Mouse (Mus musculus): Measurements from ENCODE around the gene Slc5a5. TPM values are rescaled to one million over a fixed set of nuclear protein-coding genes. Genes with fewer than 3 reads are reported as not detected.

Gene Slc5a5
- polyA plus RNA-seq, 1 experiment from 2014 or later, result 0.20 TPM

DNA sequence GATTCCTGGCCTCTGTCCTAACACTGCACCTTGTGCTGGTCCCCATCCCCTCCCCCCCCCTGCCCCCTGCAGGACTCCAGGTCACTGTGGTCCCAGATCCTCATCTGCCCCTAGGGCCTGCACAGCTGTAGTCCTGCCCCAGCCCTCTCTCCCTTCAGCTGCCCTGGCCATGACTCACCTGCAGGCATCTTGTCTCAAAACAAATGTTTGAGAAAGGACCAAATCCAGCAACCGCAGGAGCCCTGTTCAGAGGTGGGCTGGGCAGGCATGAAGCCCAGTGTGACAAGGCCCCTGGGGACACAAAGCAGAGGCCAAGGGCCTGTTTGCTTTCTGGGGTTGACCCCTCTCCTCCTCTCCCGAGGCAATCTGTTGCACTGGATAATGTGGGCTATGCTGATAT lies 14.4 kb downstream of the Slc5a5 start:
- H3K4me2 ChIP-seq (replicated peaks; ENCODE audit: low read depth), result no peak overlapping the region
- H3K4me1 ChIP-seq (replicated peaks; ENCODE audit: control insufficient read depth, insufficient read depth, low read length), result no peaks in the 10 kb centered on the region
- no peaks in the 10 kb centered on the region for H3K36me3 ChIP-seq (ENCODE audit: control insufficient read depth, insufficient read depth)
- H3K27ac ChIP-seq (ENCODE audit: low read depth, low read length), result no peak overlapping the region
- 36% methylated on average over 2 of the region's 2 CpGs for WGBS
- no peak overlapping the region for H3K4me3 ChIP-seq (ENCODE audit: low read depth, low read length)
- ATAC-seq, result no peak
- no peaks in the 10 kb centered on the region for H3K9me3 ChIP-seq (ENCODE audit: control insufficient read depth)
- H3K27me3 ChIP-seq (replicated peaks; ENCODE audit: control insufficient read depth, insufficient read depth, low read length), result no peaks in the 10 kb centered on the region
- TF ChIP-seq CTCF (IDR thresholded peaks at IDR 0.05; ENCODE audit: low read depth), result no peak
- no peak overlapping the region for H3K9ac ChIP-seq (ENCODE audit: low read depth, low read length)

DNA sequence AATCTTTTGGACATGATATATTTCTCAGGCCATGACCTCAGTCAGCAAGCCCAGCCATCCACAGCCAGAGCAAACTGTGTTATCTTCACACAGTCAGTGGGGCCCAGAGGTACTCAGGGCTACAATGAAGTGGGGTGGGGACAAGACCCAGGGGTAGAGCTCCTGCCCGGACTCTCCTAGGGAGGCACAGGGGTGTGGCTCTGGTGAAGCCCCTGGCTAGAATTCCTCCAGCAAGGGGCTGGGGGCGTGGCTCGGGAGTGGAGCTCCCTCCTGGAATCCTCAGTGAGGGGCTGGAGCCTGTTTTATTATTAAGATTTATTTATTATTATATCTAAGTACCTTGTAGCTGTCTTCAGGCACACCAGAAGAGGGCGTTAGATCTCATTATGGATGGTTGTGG lies 16.2 kb downstream of the Slc5a5 start:
- H3K9me3 ChIP-seq (ENCODE audit: control insufficient read depth), result no peaks in the 10 kb centered on the region
- no peak for TF ChIP-seq CTCF (IDR thresholded peaks at IDR 0.05; ENCODE audit: low read depth)
- H3K36me3 ChIP-seq (ENCODE audit: control insufficient read depth, insufficient read depth), result no peaks in the 10 kb centered on the region
- no peak for ATAC-seq
- no peaks in the 10 kb centered on the region for H3K4me1 ChIP-seq (replicated peaks; ENCODE audit: control insufficient read depth, insufficient read depth, low read length)
- no peak overlapping the region for H3K4me2 ChIP-seq (replicated peaks; ENCODE audit: low read depth)
- no peak overlapping the region for H3K4me3 ChIP-seq (ENCODE audit: low read depth, low read length)
- no peaks in the 10 kb centered on the region for H3K27me3 ChIP-seq (replicated peaks; ENCODE audit: control insufficient read depth, insufficient read depth, low read length)
- 30% methylated on average over 4 of the region's 4 CpGs for WGBS
- H3K27ac ChIP-seq (ENCODE audit: low read depth, low read length), result no peak overlapping the region
- H3K9ac ChIP-seq (ENCODE audit: low read depth, low read length), result no peak overlapping the region

DNA sequence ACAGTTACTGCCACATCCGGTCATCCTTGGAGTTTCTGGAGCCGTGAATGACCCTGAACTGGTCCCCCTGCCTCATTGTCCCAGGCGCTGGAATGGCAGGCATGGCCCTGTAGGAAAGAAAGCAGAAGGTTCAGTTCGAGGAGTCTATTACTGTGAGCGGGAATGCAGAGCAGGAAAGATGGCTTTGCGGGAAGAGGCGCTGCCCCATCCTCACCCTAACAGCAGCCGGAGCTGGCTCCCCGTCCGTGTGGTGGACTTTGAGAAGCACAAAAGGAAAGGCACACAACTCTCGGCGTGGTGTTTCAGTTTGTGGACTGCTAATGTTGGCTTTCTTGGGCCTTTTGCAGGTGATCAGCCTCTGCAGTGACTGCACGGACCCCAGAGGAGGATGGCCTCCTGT lies 18.1 kb downstream of the Slc5a5 start:
- 94% methylated on average over 13 of the region's 13 CpGs for WGBS
- Histone ChIP-seq H3K4me2 (replicated peaks; ENCODE audit: low read depth) (no peak overlapping the region), H3K9ac (ENCODE audit: low read depth, low read length) (no peak overlapping the region), H3K36me3 (ENCODE audit: control insufficient read depth, insufficient read depth) (no peaks in the 10 kb centered on the region), H3K9me3 (ENCODE audit: control insufficient read depth) (no peaks in the 10 kb centered on the region), H3K4me3 (ENCODE audit: low read depth, low read length) (no peak overlapping the region), H3K27me3 (replicated peaks; ENCODE audit: control insufficient read depth, insufficient read depth, low read length) (no peaks in the 10 kb centered on the region), H3K4me1 (replicated peaks; ENCODE audit: control insufficient read depth, insufficient read depth, low read length) (no peaks in the 10 kb centered on the region), H3K27ac (ENCODE audit: low read depth, low read length) (no peak overlapping the region)
- ATAC-seq, result no peak
- TF ChIP-seq CTCF (IDR thresholded peaks at IDR 0.05; ENCODE audit: low read depth), result no peak

DNA sequence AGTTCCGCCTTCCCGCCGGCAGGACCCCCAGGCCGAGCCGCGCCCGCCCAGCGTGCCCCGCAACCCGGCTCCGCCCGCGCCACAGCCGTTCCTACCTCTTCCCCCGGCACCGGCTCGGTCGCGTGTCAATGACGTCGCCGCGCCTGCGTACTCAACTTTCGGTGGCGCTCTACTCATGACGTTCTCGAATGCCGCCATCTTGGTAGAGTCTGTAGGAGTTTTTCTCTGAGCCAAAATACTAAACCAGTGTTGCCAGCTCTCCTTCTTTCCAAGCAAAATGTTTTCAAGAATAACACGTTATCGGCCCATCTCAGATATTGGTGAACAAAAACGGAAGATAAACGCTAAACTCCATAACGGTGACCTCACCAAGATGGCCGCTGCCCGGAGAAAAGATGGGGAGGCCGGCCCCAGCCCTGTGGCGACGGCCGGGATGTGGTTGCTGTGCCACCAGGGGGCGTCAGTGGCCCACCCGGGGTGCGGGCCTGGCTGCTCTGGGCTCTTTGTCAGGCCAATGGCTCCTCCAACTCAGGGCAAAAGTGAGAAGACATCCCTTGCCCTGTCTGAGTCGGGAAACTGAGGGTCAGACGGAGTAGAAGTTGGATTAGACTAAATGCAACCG lies 19.1 kb downstream of the Slc5a5 start, which contains the start of gene Ccdc124:
TSS of gene Ccdc124 (minus strand) at position 572 of the 622 bp plus-strand sequence.
- no peaks in the 10 kb centered on the region; the same call in 1 of the 2 replicates for H3K4me1 ChIP-seq (replicated peaks; ENCODE audit: control insufficient read depth, insufficient read depth, low read length)
- H3K4me2 ChIP-seq (replicated peaks; ENCODE audit: low read depth), result peak within 1 kb of the TSS; percentile 89
- ATAC-seq, result peak; percentile 91
- TF ChIP-seq CTCF (IDR thresholded peaks at IDR 0.05; ENCODE audit: low read depth), result peak; percentile 99
- no peaks in the 10 kb centered on the region for H3K36me3 ChIP-seq (ENCODE audit: control insufficient read depth, insufficient read depth)
- no peaks in the 10 kb centered on the region for H3K27me3 ChIP-seq (replicated peaks; ENCODE audit: control insufficient read depth, insufficient read depth, low read length)
- peak within 1 kb of the TSS; percentile 57 for H3K9ac ChIP-seq (ENCODE audit: low read depth, low read length)
- H3K27ac ChIP-seq (ENCODE audit: low read depth, low read length), result peak within 1 kb of the TSS; percentile 21; the same call in 1 of the 2 replicates
- WGBS, result under 1% methylated on average over 46 of the region's 46 CpGs
- peak within 1 kb of the TSS; percentile 61 for H3K4me3 ChIP-seq (ENCODE audit: low read depth, low read length)
- H3K9me3 ChIP-seq (ENCODE audit: control insufficient read depth), result no peaks in the 10 kb centered on the region

DNA sequence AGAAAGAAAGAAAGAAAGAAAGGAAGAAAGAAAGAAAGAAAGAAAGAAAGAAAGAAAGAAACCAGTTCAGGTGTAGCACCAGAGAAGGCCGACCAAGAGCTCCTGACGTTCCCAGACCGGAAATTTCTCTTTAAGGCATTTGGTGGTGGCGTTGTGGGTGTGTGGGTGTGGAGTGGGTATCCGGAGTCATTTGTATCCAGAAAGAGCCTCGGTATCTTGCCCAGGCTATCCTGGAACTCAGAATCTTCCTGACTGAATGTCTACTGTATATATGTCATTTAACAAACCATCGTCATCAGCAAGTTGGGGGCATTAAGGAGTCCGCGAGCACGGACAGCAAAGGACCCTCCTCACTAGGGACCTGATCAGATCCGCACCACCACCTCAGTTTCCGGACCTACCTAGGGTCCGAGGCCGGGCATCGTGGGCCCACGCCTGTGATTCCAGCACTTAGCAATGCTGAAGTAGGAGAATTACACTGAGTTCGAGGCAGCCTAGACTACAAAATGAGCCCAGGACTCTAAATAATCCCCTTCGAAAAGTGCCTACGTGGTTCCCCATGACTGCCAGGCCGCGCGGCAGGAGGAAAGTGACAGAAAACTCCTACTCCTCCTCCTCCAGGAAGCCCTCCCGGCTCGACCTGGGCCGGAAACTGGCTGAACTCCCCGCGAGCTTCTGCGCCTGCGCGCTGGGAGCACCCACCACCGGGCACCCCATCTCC lies 19.8 kb downstream of the Slc5a5 start:
- Histone ChIP-seq H3K27ac (ENCODE audit: low read depth, low read length) (peak overlapping the region; percentile 21; the same call in 1 of the 2 replicates), H3K36me3 (ENCODE audit: control insufficient read depth, insufficient read depth) (peaks cover 4% of the 10 kb centered on the region; the same call in 1 of the 2 replicates), H3K4me3 (ENCODE audit: low read depth, low read length) (peak overlapping the region; percentile 61), H3K9ac (ENCODE audit: low read depth, low read length) (peak overlapping the region; percentile 57), H3K4me2 (replicated peaks; ENCODE audit: low read depth) (peak overlapping the region; percentile 89), H3K27me3 (replicated peaks; ENCODE audit: control insufficient read depth, insufficient read depth, low read length) (no peaks in the 10 kb centered on the region), H3K9me3 (ENCODE audit: control insufficient read depth) (no peaks in the 10 kb centered on the region), H3K4me1 (replicated peaks; ENCODE audit: control insufficient read depth, insufficient read depth, low read length) (no peaks in the 10 kb centered on the region; the same call in 1 of the 2 replicates)
- WGBS, result 3% methylated on average over 31 of the region's 31 CpGs
- ATAC-seq, result no peak
- TF ChIP-seq CTCF (IDR thresholded peaks at IDR 0.05; ENCODE audit: low read depth), result no peak

DNA sequence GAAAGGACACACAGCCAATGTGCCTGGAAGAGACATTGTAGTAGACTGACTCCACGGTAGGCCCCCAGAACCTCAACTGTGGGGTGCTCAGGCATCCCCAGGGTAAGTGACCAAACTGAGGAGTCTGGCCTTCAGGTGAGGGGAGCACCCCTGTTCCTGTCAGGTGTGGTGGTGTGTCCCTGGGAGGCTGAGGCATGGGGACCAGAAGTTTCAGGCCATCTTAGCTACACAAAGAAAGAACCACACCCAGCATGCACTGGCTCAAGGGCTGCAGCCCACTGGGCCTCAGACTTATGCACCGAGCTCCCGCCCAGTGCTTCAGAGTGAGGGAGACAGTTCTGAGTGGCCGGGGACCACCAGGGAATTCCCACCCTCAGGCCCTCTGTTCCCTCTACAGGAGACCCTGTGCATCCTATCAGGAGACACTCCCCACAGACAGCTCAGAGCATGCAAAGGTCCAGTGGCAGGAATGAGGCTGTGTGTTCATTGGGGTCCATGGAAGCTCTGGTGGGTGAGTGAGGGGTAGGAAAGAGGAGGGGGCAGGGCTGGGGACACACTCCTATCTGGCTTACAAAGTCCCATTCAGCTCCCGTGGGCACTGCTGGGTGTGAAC lies 21.3 kb downstream of the Slc5a5 start:
- 87% methylated on average over 5 of the region's 5 CpGs for WGBS
- no peak for ATAC-seq
- Histone ChIP-seq H3K27ac (ENCODE audit: low read depth, low read length) (no peak overlapping the region), H3K9ac (ENCODE audit: low read depth, low read length) (no peak overlapping the region), H3K9me3 (ENCODE audit: control insufficient read depth) (no peaks in the 10 kb centered on the region), H3K36me3 (ENCODE audit: control insufficient read depth, insufficient read depth) (peaks cover 8% of the 10 kb centered on the region; the same call in 1 of the 2 replicates), H3K4me2 (replicated peaks; ENCODE audit: low read depth) (no peak overlapping the region), H3K4me1 (replicated peaks; ENCODE audit: control insufficient read depth, insufficient read depth, low read length) (no peaks in the 10 kb centered on the region; the same call in 1 of the 2 replicates), H3K27me3 (replicated peaks; ENCODE audit: control insufficient read depth, insufficient read depth, low read length) (no peaks in the 10 kb centered on the region), H3K4me3 (ENCODE audit: low read depth, low read length) (no peak overlapping the region)
- no peak for TF ChIP-seq CTCF (IDR thresholded peaks at IDR 0.05; ENCODE audit: low read depth)

All from intestine, postnatal 0 days (tissue).